Mouse (Mus musculus) MEL-GATA-1-ER (cell line): ENCODE data around the gene Ets1.
A peak's percentile ranks its signal among the peaks of the same experiment; 100 is the strongest.

Experiments used
- DNase-seq: peaks from one replicate; pipeline ENCODE4 v3.0.0-alpha.2; 2012; ENCODE audit warnings: low read depth; ENCODE audit errors: extremely low read depth

The Ets1 gene

GRCm38 (mm10) chr9:32635627-32636385 is at the start of gene Ets1:
TSS of gene Ets1 (plus strand) at chr9:32636221.
- DNase-seq, result no peak

GRCm38 (mm10) chr9:32589900-32590299 is 46.1 kb upstream of the Ets1 start:
- DNase-seq, result peak; percentile 62

- no peak for DNase-seq
Measured at GRCm38 (mm10) chr9:32590571-32590970, 45.5 kb upstream of the Ets1 start.

- peak; percentile 86 for DNase-seq
Measured at GRCm38 (mm10) chr9:32591732-32592582, 44.1 kb upstream of the Ets1 start.

- DNase-seq, result no peak
Measured at GRCm38 (mm10) chr9:32592583-32592890, 43.5 kb upstream of the Ets1 start.

GRCm38 (mm10) chr9:32593816-32594215 is 42.2 kb upstream of the Ets1 start:
- no peak for DNase-seq

GRCm38 (mm10) chr9:32594346-32594745 is 41.7 kb upstream of the Ets1 start:
- DNase-seq, result no peak

GRCm38 (mm10) chr9:32595076-32595820 is 40.8 kb upstream of the Ets1 start:
- no peak for DNase-seq

GRCm38 (mm10) chr9:32596366-32596765 is 39.7 kb upstream of the Ets1 start:
- DNase-seq, result no peak

GRCm38 (mm10) chr9:32601953-32602352 is 34.1 kb upstream of the Ets1 start:
- DNase-seq, result no peak

GRCm38 (mm10) chr9:32603097-32603496 is 32.9 kb upstream of the Ets1 start:
- DNase-seq, result peak; percentile 97

GRCm38 (mm10) chr9:32607218-32607617 is 28.8 kb upstream of the Ets1 start:
- DNase-seq, result peak; percentile 88

- DNase-seq, result no peak
Measured at GRCm38 (mm10) chr9:32608831-32609610, 27.0 kb upstream of the Ets1 start.

- DNase-seq, result no peak
Measured at GRCm38 (mm10) chr9:32610218-32610617, 25.8 kb upstream of the Ets1 start.

GRCm38 (mm10) chr9:32610631-32611030 is 25.4 kb upstream of the Ets1 start:
- no peak for DNase-seq

- DNase-seq, result no peak
Measured at GRCm38 (mm10) chr9:32611340-32611739, 24.7 kb upstream of the Ets1 start.

GRCm38 (mm10) chr9:32612426-32612825 is 23.6 kb upstream of the Ets1 start:
- DNase-seq, result no peak

GRCm38 (mm10) chr9:32612861-32613421 is 23.1 kb upstream of the Ets1 start:
- no peak for DNase-seq

GRCm38 (mm10) chr9:32614191-32614590 is 21.8 kb upstream of the Ets1 start:
- no peak for DNase-seq

GRCm38 (mm10) chr9:32615461-32615860 is 20.6 kb upstream of the Ets1 start:
- no peak for DNase-seq

GRCm38 (mm10) chr9:32615986-32616385 is 20.0 kb upstream of the Ets1 start:
- no peak for DNase-seq
